Mouse (Mus musculus): ENCODE data around the gene Col4a2.

DNA sequence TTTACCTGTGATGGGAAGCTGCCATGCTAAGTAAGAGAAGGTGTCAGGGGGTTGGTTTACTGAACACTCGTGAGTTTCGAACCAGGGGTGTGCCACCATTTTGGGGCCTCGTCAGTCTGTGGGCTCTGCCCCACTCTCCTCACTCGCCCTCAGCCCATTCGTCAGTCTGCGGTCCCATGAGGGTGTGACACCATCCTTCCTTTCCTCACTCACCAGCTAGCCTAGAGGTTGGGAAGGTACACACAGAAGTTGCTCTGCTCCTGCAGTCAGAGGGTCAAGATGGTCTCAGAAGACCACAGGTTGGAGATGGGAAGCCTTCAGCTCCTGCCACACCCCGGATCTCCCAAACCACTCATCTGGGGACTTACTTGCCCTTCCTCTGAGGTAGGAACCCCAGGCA is 68.9 kb downstream of the Col4a2 start:
- no peak for TF ChIP-seq CTCF (IDR thresholded peaks at IDR 0.05; ENCODE audit: extremely low read depth, insufficient read depth, insufficient read length, insufficient replicate concordance)
- no peak for TF ChIP-seq POLR2A (IDR thresholded peaks at IDR 0.05; ENCODE audit: low read depth, low read length)
